Mouse (Mus musculus): ENCODE results near the gene Sytl3.
"Not testable (repeated sequence)": the region's sequence is repeated elsewhere in the genome, so short reads cannot be mapped to it uniquely, and the experiment has no call there.

Sytl3 gene

GRCm38 (mm10) chr17:6646841-6647240 is 12.1 kb upstream of the Sytl3 start:
- not testable (repeated sequence) for DNase-seq (ENCODE audit: low spot score in 2 of 2)

GRCm38 (mm10) chr17:6647452-6647851 is 11.4 kb upstream of the Sytl3 start:
- not testable (repeated sequence) for DNase-seq (ENCODE audit: low spot score in 2 of 2)

GRCm38 (mm10) chr17:6650904-6651565 is 7.9 kb upstream of the Sytl3 start:
- not testable (repeated sequence) for DNase-seq (ENCODE audit: low spot score in 2 of 2)

GRCm38 (mm10) chr17:6653341-6653946 is 5.4 kb upstream of the Sytl3 start:
- not testable (repeated sequence) for DNase-seq (ENCODE audit: low spot score in 2 of 2)

DNA sequence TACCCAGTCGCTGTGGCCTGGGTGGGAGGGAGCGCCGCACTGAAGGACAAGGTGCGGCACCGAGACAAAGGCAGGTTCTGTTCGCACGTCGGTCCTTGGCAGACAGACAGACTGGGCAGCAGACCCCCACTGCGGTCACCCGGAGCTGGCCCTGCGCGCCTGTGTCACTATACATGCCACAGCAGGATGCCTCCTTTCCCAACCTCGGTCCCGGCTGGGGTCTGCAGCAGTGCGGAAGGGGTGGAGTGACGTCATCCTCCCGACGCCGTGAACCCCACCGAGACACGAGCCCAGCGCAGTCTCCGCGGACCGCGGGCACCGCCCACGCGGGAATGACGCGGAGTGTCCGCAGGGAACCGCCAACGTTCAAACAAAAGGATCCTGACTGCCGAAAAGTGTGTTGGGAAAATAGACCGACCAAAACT is 3.8 kb upstream of the Sytl3 start:
- DNase-seq (ENCODE audit: low spot score in 2 of 2) = peak in 1 of 2 experiments; percentile 56

DNA sequence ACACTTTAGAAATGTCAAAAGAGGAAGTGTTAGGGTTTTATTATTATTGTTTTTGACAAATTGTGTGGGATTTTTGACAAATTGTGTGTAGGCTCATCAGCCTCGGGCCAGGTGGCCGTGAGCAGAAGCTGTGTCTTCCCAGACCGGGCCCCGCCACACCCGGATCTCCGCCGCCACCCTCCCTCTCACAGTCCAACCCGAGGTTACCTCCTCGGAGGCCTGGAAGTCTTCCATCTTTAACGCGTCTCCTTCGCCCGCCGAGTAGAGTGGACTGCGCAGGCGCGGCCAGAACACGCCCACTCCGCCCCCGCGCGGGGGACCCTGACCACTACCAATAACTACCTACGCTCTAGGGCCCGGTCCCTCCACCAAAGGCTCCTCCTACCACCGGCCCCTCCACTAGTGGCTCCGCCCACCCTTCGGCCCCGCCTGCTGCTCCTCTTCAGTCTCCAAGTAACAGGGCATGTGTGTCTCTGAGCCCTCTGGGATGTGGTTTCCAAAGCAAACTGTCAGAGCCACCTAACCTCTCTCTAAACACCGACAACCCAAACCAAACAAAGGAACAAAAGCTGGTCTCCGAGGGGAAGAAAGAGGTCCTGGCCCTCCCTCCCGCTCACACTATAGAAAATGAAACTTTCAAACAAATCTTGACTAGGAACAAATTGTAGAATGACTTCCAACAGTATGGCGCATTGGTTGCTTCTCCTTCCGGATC is 3.2 kb upstream of the Sytl3 start, which contains the start of gene Dynlt1f:
Gene Dynlt1f, minus strand, starts transcription at position 334 of the 715 bp plus-strand sequence.
- DNase-seq (ENCODE audit: low spot score in 2 of 2) = peak; percentile 74 to 76

- not testable (repeated sequence) for DNase-seq (ENCODE audit: low spot score in 2 of 2)
Measured at GRCm38 (mm10) chr17:6656471-6656870, 2.4 kb upstream of the Sytl3 start.

GRCm38 (mm10) chr17:6660589-6660988 is 1.7 kb downstream of the Sytl3 start:
- not testable (repeated sequence) for DNase-seq (ENCODE audit: low spot score in 2 of 2)

GRCm38 (mm10) chr17:6661093-6661816 is 2.4 kb downstream of the Sytl3 start:
- DNase-seq (ENCODE audit: low spot score in 2 of 2) = not testable (repeated sequence)

- DNase-seq (ENCODE audit: low spot score in 2 of 2) = not testable (repeated sequence)
Measured at GRCm38 (mm10) chr17:6662840-6663239, 3.9 kb downstream of the Sytl3 start.

- DNase-seq (ENCODE audit: low spot score in 2 of 2) = not testable (repeated sequence)
Measured at GRCm38 (mm10) chr17:6665389-6665788, 6.5 kb downstream of the Sytl3 start.

- not testable (repeated sequence) for DNase-seq (ENCODE audit: low spot score in 2 of 2)
Measured at GRCm38 (mm10) chr17:6668522-6668921, 9.6 kb downstream of the Sytl3 start.

DNA sequence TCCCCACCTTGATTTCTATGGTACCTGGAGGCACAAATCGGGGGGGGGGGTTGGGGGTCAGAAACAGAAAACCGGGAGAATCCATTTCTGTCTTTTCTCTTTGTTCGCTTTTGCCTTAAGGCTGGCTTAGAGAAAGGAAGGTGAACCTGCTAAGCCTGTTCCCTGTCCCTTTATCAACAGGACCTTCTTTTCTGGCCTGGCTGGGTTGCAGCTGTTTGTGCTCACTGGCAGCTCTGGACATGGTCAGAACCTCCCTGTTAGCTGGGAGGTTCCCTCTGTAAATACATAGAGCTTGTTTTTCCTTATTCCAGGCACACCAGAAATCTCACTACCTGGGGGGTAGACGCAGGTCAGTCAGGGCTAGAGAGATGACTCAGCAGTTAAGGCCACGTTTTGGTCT is 15.4 kb downstream of the Sytl3 start:
- DNase-seq (ENCODE audit: low spot score in 2 of 2) = not testable (repeated sequence)

DNA sequence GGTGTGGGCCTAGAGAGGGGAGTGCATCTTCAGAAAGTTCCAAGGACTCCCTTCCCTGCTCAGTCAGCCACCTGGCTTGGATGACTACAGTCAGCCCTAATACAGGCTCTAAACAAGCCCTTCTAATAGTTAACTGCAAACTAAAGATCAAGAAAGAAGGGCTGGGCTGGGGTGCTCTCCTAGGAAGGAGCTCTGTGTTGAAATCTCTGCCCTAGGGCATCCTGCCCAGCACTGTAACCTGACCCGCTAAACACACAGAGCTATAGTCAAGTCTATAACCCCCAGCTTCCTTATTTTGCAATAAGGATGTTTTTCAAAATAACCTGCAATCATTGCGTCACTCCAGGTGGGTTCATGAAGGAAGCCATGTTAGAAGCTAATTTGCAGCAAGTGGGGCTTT is 19.2 kb downstream of the Sytl3 start:
- DNase-seq (ENCODE audit: low spot score in 2 of 2) = not testable (repeated sequence)

DNA sequence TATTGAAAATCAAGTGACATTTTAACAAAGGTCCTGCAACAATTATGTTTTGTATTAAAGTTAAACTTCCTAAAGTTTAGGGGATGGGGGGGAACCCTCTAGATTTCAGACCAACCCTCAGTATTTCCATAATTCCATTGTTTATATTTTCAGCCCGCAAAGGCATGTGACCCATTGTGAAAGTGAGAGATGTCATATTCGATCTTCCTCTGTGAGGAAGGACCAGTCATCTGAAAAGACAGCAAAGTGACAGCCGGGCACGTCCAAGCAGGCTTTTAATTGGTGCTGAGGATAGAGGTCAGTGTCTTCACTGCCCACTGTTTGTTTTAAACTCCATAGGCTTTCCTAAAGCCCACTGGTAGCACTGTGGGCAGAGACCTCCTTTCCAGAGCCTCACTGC is 22.8 kb downstream of the Sytl3 start:
- DNase-seq (ENCODE audit: low spot score in 2 of 2) = not testable (repeated sequence)

GRCm38 (mm10) chr17:6683702-6684101 is 24.8 kb downstream of the Sytl3 start:
- not testable (repeated sequence) for DNase-seq (ENCODE audit: low spot score in 2 of 2)

- not testable (repeated sequence) for DNase-seq (ENCODE audit: low spot score in 2 of 2)
Measured at GRCm38 (mm10) chr17:6684464-6685287, 25.8 kb downstream of the Sytl3 start.

DNA sequence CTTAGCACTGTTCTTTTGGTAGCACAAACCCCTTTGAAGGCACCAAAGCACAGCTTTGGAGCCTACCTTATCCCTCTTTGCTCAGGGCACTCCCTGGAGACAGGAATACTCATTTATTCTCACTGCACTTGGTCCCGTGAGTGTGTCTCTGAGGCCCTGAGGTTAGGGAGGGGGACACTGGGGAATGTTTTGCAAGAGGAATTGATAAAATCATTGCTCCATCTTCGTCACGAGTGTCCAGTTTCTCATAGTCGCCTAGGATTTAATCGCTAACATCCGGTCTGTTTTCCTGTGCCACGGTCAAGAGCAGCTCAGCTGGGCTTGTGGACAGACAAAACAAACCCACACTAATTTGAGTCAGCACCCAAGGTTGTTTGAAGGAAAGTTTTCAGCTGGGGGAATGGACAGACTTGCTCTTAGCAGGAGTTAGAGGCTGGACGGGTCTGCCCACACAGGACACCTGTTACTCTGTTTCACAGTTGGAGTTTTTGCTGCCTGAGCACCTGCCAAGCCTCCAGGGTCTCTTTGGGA is 26.5 kb downstream of the Sytl3 start:
- not testable (repeated sequence) for DNase-seq (ENCODE audit: low spot score in 2 of 2)

- not testable (repeated sequence) for DNase-seq (ENCODE audit: low spot score in 2 of 2)
Measured at GRCm38 (mm10) chr17:6686299-6686971, 27.5 kb downstream of the Sytl3 start.

GRCm38 (mm10) chr17:6689344-6689743 is 30.5 kb downstream of the Sytl3 start:
- not testable (repeated sequence) for DNase-seq (ENCODE audit: low spot score in 2 of 2)
